Mouse (Mus musculus) gastrocnemius, adult 18-20 months (tissue): ENCODE results near the gene Stk24. TPM values are rescaled to one million over a fixed set of nuclear protein-coding genes. Genes with fewer than 3 reads are reported as not detected.

Experiments
- DNase-seq: peaks from one replicate; pipeline ENCODE4 v3.0.0; 2021; ENCODE audit warnings: low spot score
- total RNA-seq, 2 experiments: library from RNA; stranded (reverse); gene quantifications; 2 replicates each; pipeline ENCODE4 v1.2.3; 2021

The Stk24 gene
- total RNA-seq, 2 experiments from 2014 or later = 27.9 to 31.2 TPM

- DNase-seq = no peak
These were observed 64.9 kb downstream of the Stk24 start for GRCm38 (mm10) chr14:121314934-121315333.

- DNase-seq = no peak
These were observed 66.5 kb downstream of the Stk24 start for GRCm38 (mm10) chr14:121313283-121313682.

GRCm38 (mm10) chr14:121311083-121311482 is 68.7 kb downstream of the Stk24 start:
- DNase-seq = no peak

- no peak for DNase-seq
These were observed 69.3 kb downstream of the Stk24 start for GRCm38 (mm10) chr14:121310325-121311080.

GRCm38 (mm10) chr14:121309909-121310308 is 69.9 kb downstream of the Stk24 start:
- DNase-seq = no peak

GRCm38 (mm10) chr14:121305316-121306064 is 74.3 kb downstream of the Stk24 start:
- no peak for DNase-seq

GRCm38 (mm10) chr14:121304523-121304922 is 75.3 kb downstream of the Stk24 start:
- no peak for DNase-seq

- DNase-seq = no peak
These were observed 80.7 kb downstream of the Stk24 start for GRCm38 (mm10) chr14:121299093-121299492.

- DNase-seq = no peak
These were observed 81.3 kb downstream of the Stk24 start for GRCm38 (mm10) chr14:121298537-121298936.

GRCm38 (mm10) chr14:121297103-121297502 is 82.7 kb downstream of the Stk24 start:
- DNase-seq = no peak

GRCm38 (mm10) chr14:121294484-121294883 is 85.3 kb downstream of the Stk24 start:
- DNase-seq = no peak

- no peak for DNase-seq
These were observed 87.4 kb downstream of the Stk24 start for GRCm38 (mm10) chr14:121292391-121292790.

- no peak for DNase-seq
These were observed 87.9 kb downstream of the Stk24 start for GRCm38 (mm10) chr14:121291881-121292280.

GRCm38 (mm10) chr14:121285379-121286120 is 94.3 kb downstream of the Stk24 start:
- DNase-seq = no peak

- DNase-seq = no peak
These were observed 98.5 kb downstream of the Stk24 start for GRCm38 (mm10) chr14:121281336-121281710.

GRCm38 (mm10) chr14:121280601-121281335 is 99.0 kb downstream of the Stk24 start:
- DNase-seq = no peak

GRCm38 (mm10) chr14:121279106-121279505 is 100.7 kb downstream of the Stk24 start:
- peak; percentile 80 for DNase-seq

- DNase-seq = no peak
These were observed 103.8 kb downstream of the Stk24 start for GRCm38 (mm10) chr14:121276016-121276415.

- DNase-seq = no peak
These were observed 104.8 kb downstream of the Stk24 start for GRCm38 (mm10) chr14:121274985-121275384.

GRCm38 (mm10) chr14:121270490-121270889 is 109.3 kb downstream of the Stk24 start:
- no peak for DNase-seq

GRCm38 (mm10) chr14:121267801-121268200 is 112.0 kb downstream of the Stk24 start:
- no peak for DNase-seq
